Mouse (Mus musculus) heart, adult 8-10 months (tissue): Measurements from ENCODE around the gene Vkorc1. TPM values are rescaled to one million over a fixed set of nuclear protein-coding genes. Genes with fewer than 3 reads are reported as not detected.
"Not testable (repeated sequence)": the region's sequence is repeated elsewhere in the genome, so short reads cannot be mapped to it uniquely, and the experiment has no call there.

Experiments used
- DNase-seq: peaks from one replicate; pipeline ENCODE4 v3.0.0; 2022; ENCODE audit warnings: low spot score
- total RNA-seq, 4 experiments: library from RNA; stranded (reverse); gene quantifications; 2 replicates each; pipeline ENCODE4 v1.2.4; 2022

Vkorc1 gene
- total RNA-seq, result 10 to 100 TPM; 14.2 to 19.1 (median 17.3) TPM

DNA sequence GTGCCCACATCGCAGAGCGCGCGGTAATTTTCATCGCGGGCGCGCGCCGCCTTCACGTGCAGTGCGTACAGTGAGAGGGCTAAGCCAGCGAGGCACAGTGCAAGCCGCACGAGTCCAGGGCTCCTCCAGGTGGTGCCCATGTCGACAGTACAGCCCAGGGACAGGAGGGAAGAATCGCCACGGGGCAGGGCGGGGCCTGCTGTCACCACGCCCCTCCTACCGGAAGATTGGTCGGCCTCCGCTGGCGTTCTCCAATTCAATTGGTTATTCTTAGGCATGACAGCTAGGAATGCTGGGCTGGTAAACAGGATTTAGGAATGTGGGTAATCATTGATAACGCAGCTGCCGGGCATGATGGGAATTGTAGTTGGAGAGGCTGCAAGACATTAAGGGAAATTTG lies at the start of gene Vkorc1, which contains the start of gene Gm21974:
Gene Vkorc1, minus strand, starts transcription at position 176 of the 400 bp plus-strand sequence.
Gene Gm21974, minus strand, starts transcription at position 13 of the 400 bp plus-strand sequence.
- DNase-seq, result peak; percentile 97

DNA sequence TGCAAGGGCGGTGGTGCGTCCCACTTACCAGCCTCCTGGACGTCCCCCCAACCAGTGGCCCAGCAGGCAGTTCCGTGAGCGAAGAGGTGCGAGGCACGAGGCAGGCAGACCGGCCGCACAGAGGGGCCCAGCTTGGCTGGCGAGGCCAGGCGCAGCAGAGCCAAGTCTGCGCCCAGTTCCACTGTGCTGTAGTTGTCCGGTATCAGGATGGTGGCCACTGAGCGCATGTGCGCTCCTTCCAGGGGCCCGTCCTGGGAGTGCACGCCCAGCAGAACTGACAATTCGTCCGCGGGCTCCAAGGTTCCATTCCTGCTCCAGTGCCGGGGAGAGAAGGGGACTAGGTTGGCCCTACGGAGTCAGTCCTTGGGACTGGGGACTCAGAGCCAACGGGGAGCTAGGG lies 49.2 kb upstream of the Vkorc1 start:
- DNase-seq, result no peak

DNA sequence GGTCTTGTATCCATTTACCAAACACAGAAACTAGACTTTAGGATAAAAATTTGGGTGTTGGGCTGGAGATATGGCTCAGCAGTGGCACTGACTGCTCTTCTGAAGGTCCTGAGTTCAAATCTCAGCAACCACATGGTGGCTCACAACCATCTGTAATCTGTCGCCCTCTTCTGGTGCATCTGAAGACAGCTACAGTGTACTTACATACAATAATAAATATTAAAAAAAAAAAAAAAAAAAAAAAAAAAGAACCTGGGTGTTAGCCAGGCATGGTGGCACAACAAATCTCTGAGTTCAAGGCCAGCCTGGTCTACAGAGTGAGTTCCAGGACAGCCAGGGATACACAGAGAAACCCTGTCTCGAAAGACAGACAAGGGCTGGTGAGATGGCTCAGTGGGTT lies 46.7 kb upstream of the Vkorc1 start:
- DNase-seq, result not testable (repeated sequence)

DNA sequence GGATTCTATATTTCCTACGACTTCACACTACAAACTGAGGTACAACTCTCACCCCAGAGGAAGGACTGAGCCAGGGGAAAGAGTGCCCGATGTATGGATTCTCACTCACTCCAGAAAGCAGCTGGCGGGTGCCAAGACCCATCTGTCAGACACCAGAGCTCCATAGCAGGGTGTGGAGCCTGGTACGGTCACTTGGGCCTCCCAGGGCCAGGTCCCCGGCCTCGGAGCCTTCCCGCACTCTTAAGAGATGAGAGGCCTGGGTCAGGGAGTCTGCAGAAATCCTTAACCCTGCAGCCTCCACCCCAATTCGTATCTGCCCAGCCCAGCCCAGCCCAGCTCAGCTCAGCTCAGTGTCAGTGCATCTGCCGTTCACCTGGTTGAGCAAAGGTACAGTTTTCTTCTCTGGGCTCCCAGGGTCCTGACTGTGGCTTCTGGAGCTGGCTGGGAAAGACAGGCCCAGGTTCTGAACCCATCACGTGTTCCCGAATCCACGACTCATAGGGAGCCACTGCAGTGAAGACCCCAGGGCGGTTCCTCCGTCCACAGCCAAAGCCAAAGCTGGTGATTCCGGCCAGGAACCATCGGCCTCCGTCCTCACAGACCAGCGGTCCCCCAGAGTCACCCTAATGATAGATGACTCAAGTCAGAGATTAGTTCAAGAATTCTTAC lies 40.9 kb upstream of the Vkorc1 start:
- DNase-seq, result no peak

DNA sequence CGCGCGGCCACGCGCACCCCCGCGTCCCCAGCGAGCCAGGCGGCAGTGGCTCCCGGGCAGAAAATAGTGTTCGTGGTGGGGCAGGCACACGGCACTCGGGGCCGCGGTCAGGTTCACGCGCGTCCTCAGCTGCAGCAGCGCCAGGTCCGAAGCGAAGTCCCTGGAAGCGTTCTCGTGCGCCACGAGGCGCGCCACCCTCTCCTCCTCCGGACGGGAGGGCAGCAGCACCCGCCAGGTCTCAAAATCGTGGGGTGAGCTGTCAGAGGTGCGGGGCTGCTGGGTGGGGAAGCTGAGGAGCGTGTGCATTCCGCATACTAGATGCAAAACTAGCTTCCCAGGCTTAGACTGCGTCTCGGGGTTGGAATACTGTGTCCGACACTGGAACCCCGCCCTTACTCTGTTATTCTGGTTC lies 40.3 kb upstream of the Vkorc1 start:
- DNase-seq, result peak; percentile 21

DNA sequence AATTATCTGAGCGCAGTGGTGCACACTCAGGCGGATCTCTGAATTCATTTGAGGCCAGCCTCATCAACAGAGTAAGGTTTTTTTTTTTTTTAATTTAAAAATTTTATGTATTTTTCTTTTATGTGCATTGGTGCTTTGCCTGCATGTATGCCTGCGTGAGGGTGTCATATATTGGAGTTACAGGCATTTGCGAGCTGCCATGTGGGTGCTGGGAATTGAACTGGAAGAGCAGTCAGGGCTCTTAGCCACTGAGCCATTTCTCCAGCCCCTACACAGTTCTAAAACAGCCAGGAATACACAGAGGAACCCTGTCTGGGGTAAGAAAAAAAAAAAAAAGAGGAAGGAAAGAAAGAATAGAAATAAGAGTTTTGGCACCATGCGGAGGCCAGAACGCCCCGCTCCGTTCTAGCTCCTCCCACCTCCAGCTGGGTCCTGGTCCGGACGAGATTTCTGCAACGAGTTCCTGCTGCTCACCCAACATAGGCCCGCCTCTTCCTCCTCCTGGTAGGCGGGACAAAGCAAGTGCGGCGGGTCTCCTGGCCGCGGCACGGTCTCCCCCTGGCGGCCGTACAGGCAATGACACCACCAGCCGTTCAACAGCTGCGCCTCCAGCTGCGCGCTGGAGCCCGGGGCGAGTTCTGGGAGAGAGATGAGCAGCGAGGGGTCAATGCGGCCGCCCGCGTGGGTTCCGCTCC lies 39.8 kb upstream of the Vkorc1 start:
- DNase-seq, result peak; percentile 96

DNA sequence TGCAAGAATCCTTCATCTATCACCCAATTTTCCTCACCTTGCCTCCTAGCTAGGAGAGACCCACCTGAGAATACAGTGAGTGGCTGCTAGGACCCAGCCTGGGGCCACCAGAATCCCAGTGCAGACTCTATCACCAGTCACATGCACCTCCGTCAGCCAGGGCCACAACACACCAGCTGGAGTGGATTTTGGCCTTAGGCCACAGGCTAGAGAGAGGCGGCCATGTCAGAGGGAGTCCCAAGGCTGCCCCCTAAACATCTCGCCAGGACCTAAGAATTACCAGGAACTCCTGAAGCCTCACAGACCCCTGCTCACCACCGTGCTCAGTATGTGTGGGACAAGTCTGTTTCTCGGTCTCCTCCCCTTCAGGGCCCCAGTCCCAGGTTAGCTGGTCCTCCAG lies 38.7 kb upstream of the Vkorc1 start:
- no peak for DNase-seq

DNA sequence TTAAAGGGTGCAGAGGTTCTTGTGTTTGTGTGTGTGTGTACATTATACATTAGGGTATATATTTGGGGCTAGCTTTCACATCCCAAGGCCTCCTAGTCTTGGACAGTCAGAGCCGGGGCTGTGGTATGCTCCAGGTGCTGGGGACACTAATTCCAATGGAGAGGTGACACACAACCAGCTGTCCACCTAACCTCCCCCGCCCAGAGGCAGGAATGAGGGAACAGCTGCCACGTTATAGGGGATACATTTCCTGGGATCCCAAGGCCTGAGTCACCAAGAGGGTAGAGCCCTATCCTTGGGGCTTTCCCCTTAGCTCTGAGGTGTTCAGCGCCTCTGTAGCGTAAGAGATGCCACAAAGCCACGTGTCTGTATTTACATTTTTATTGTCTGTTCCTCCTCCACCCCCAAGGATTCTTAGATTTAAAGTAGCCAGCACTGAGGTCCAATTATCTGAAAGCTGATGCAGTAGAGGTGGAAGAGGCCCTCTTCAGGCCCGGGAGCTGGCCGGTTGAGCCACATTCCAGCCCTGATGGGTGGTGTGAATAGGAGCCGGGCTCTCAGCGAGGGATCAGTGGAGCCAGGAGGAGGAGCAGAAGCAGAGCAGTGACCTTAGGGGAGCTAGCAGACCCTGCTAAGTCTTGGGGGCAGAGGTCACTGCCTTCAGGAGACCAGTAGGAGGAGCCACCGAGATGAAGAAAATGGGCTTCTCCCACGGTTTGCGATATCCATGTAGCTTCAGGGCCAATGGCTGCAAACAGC lies 37.0 kb upstream of the Vkorc1 start:
- DNase-seq, result no peak

DNA sequence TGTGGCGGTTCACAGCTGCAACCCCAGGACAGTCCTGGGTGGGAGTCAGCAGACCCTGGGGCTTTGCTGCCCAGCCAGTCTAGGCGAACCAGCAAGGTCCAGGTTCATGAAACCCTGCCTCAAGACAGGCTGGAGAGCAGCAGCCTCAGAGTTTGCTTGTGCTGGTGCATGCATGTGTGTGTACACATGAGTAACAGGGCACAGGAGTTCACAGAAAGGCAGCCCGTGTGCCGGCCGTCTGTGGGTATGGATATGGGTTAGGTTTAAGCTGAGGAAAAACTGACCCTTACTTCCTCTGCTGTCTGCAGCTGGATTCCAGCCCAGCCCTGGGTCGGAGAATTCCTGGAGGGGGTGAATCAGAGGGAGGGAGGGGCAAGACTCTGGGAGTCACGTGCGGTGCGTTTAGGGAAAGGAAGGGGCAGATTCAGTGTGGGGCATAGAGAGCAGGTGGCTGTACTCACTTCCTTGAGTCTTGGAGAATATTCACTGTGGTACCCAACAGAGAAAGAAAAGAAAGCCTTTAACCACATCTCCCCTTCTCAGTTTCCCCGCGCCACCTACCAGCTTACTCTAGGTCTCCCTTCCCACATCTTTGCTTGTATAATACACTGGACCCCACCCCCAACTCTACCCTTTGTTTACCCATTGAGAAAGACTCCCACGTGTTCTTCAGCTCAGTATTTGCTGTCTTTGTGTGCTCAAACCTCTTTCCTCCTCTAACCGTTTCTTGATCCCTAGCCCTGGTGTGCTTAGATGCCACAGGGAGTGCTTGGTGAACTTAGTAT lies 36.1 kb upstream of the Vkorc1 start:
- DNase-seq, result no peak

DNA sequence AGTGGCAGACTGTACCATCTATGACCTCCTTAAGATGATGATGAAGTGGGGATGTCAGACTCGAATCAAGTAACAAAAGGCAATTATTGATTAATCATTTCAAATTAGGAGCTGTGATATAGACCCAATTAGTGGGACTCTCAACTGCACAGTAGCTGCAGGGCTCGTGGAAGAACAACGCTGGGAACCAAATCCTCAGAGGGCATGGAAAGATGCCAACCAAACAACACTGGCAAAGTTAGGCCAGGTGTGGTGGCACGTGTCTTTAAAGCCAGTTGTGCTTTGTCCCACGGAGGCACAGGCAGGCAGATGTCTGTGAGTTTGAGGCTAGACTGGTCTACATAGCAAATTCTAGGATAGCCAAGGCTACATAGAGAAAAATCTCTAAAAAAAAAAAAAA lies 35.2 kb upstream of the Vkorc1 start:
- no peak for DNase-seq

DNA sequence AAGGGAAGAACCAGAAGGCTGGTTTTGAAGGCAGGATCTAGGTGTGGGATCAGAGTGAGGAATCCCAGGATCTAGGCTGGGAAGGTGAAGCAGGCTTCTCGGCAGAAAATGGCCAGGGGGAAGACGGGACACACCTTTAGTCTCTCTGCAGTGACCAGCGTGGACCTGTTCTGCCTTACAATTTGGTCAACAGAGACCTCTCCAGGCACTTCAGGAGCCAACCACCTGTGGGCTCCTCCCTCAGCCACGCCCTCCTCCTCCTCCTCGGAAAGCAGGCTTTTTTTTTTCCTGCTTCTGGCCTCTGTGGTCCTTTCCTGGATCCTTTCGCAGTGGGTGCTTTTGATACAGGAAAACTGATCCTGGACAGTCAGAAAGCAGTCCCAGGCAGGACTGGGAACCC lies 34.5 kb upstream of the Vkorc1 start, which contains the start of gene Prss8:
Gene Prss8, minus strand, starts transcription at position 182 of the 400 bp plus-strand sequence.
- DNase-seq, result no peak

DNA sequence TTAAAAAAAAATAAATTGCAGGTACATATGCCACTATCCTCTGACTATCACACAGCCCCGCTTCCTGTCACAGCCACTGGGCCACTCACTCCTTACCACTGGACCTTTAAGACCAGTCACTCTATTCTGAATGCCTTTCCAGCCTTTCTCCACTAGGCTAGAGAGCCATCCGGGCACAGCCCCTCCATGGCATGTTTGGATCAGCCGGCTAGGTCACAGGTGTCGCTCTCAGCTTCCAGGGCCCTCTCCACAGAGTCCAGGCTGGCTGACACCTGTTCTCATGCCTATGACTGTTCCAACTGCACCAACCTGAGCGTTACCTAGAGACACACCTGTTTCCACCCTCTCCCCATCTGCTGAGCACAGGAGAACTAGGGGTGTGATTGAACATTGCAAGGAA lies 33.2 kb upstream of the Vkorc1 start:
- no peak for DNase-seq

DNA sequence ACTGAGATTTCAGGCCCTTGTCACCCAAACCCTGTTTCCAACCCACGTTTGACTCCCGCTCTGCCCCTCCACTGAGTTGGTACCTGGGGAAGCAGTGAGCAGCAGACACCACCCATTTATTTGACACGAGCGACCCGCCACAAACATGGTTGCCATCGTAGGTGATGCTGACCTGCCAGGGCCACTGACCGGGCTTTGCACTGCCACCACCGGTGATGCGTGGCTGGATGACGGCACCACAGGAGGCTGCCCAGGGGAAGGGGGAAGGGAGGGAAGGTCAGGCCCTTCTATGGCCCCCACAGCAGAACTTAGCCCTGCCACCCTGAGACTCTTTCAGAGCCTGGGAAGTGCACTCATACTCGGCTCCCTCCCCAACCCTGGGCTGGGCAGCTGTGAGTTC lies 32.3 kb upstream of the Vkorc1 start:
- no peak for DNase-seq

DNA sequence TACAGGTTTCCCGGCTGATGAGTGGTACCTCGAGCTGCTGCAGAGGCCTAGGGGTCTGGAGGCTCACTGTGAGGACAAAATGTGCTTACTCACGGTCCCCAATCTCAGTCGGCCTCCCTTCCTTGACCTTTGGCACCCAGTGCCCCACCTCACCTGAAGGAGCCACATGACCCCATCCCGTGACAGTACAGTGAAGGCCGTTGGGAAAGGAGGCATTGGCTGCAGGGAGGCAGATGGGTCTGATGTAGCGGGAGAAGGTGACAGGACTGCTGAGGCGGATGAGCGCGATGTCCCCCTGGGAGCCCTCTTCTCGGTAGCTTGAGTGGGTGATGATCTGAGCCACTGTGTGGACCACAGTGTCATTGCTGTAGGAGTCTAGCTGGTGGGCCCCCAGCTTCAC lies 31.4 kb upstream of the Vkorc1 start:
- no peak for DNase-seq

DNA sequence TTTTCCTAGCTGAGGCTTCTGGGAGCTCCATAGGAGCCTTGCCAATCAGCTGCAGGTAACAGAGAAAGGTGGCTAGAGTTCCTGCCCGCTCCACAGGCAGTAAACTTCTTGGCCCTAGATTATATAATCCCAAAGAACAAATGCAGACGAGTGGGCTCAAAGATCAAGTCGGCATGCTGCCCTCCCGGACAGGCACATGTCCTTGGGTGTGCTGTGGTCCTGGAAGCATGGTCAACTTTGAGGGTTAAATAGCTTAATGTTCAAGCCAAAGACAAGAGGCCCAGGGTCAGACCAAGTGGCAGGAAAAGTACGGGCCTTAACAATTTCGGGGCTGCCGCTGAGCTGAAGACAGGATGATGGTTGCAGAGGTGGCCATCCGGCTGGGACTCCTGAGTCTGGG lies 30.6 kb upstream of the Vkorc1 start:
- DNase-seq, result no peak

DNA sequence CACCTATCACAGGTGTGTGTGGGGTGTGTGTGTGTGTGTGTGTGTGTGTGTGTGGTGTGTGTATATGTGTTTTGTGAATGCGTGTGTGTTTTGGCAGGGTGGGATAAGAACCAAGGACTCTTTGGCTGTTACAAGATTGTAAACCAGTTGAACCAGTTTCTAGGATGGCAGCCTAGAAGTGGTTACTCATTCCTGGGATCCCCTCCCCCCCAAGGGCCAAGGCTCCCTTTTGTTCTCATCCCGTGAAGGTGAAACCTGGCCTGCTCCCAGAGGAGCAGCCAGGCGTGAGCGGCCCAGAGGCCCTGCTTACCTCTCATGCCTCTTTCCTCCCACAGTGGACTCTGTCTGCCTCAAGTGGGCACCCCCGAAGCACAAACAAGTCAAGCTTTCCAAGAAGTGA lies 29.8 kb upstream of the Vkorc1 start:
- DNase-seq, result no peak

DNA sequence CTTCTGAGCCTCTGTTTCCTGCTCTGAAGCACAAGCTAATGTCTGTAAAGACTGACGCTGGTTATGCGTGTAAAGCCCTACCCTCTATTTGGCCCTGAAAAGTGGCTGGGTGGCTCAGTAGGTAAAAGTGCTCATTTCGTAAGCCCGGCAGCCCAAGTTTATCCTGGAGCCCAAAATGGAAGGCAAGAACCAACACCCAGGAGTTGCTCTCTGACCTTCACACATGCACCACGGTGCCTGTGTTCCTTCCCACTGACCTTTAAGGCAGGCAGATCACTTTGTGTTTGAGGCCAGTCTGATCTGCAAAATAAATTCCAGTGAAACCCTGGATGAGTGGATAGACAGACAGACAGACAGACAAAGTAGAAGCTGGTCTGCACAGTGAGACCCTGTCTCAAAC lies 28.3 kb upstream of the Vkorc1 start:
- DNase-seq, result no peak

DNA sequence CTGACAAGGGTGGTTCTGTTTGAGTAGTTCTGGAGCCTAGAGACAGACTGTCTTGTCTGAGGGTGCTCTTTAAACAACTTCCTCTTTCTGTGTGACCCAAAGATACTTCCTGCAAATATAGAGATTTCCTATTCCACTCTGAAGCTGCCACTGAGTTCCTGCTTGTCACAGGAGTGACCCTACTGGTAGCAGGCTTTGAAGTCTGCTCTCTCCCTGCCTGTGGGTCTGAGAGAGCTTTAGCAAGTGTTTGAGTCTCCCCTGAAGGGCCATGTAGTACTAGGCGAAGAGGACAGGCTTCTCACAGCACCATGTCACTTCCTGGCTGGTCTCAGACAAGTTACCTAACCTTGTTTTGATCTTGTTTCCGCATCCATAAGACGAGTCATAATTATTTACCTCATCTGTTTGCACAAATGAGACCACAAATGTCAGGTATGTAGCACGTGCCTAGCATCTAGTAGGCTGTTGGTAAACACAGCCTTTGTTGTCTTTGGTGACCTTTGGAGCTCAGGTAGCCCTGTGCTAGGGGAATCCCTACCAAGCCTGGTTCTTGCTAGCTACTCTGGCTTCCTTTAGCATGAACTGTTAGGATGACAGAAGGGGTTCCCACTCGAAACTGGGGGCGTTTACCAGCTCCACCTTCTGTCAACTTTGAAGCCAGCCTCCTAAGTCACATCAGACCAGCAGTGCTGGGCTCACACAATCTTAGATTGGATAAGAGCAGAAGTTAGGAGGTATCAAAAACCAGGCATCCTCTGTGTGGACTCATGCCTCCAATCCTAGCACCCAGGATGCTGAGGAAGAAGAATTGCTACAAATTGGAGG lies 27.2 kb upstream of the Vkorc1 start:
- no peak for DNase-seq

DNA sequence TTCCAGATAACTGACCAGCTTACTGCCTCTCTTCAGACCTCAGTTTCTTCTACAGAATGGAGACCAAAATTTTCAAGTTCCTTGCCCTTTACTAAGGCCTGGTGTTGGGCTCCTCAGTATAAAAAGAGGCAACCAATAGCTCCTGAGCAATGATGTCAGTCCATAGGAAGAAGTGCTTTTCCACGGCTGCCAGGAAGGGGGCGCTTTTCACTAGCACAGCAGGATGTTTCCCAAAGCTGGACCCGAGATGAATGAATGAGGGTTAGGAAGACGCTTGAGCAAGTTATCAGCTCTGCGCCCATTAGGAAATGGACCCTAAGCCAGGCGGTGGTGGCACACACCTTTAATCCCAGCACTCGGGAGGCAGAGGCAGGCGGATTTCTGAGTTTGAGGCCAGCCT lies 26.1 kb upstream of the Vkorc1 start:
- DNase-seq, result no peak

DNA sequence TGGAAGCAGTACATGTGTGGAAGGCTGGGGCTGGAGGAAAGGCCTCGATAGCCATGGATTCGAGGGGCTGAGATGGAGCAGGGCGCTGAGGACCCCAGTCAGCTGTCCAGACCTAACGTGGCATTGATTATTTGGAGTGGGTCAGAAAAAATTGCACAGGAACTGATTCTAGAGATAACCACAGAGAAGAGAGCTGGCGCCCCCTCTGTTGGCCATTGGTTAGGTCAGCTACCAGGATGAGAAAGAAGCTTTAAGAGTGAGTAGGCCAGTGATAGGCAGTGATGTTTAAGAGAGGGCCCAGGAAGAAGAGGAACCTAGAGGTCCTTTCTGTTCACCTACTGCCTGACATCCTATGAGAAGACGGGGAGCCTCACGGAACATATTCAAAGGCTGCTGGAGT lies 23.9 kb upstream of the Vkorc1 start:
- DNase-seq, result no peak

DNA sequence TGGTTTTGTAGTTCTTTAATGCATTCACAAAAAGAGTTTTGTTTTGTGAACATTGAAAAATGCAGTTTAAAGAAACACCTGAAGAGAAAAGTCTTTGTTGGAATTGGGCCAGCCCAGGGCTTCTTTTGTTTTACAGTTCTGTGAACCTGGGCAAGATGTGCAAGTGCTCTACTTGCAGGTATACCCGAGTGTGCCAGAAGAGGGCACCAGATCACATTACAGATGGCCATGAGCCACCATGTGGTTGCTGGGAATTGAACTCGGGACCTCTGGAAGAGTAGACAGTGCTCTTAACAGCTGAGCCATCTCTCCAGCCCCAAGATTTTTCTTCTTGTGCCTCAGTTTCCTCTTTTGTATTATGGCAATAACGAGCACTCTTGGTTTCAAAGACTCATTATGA lies 22.8 kb upstream of the Vkorc1 start:
- DNase-seq, result no peak
